Mouse (Mus musculus) thymus, adult 2 months (tissue): ENCODE measurements around the gene Map1s.

Experiments used
- CTCF ChIP-seq: fragments of 200-500 bp; IDR thresholded peaks from 2 replicates; pipeline ENCODE4 v1.5.1; 2012; ENCODE audit warnings: mild to moderate bottlenecking, control low read depth, low read length, moderate library complexity, borderline replicate concordance; ENCODE audit not compliant: control insufficient read depth, poor library complexity, insufficient read depth; ENCODE audit errors: extremely low read depth
- POLR2A ChIP-seq: fragments of 200-500 bp; IDR thresholded peaks from 2 replicates; pipeline ENCODE4 v1.6.1; 2012; ENCODE audit warnings: mild to moderate bottlenecking, low read length, control low read depth, moderate library complexity; ENCODE audit not compliant: control insufficient read depth, poor library complexity, insufficient read depth; ENCODE audit errors: extremely low read depth

GRCm38 (mm10) chr8:70872643-70873363 lies 32.9 kb upstream of the Map1s start:
- TF ChIP-seq CTCF (no peak), POLR2A (0 out of 2 replicates have a peak, but pooled peaks have one; percentile 15)
